Mouse (Mus musculus) left cerebral cortex, adult 9 months (tissue): ENCODE results near the gene Pou3f1.

Experiments used
- DNase-seq, 2 experiments: peaks; one replicate each; pipeline ENCODE4 v3.0.0; 2022; ENCODE audit warnings: low spot score in 2 of 2

The Pou3f1 gene

GRCm38 (mm10) chr4:124656518-124656853 lies at the start of gene Pou3f1:
Gene Pou3f1 (plus strand): TSS chr4:124656807.
- no peak for DNase-seq

- DNase-seq, result peak in 1 of 2 experiments; percentile 50
Observed at GRCm38 (mm10) chr4:124607166-124607565, 49.4 kb upstream of the Pou3f1 start.

- DNase-seq, result no peak
Observed at GRCm38 (mm10) chr4:124610066-124610465, 46.5 kb upstream of the Pou3f1 start.

GRCm38 (mm10) chr4:124610703-124611102 lies 45.9 kb upstream of the Pou3f1 start, which contains the start of gene 3100002H09Rik:
Gene 3100002H09Rik (minus strand): TSS chr4:124610803.
- DNase-seq, result no peak

GRCm38 (mm10) chr4:124611768-124612167 lies 44.8 kb upstream of the Pou3f1 start:
- DNase-seq, result no peak

GRCm38 (mm10) chr4:124614189-124614588 lies 42.4 kb upstream of the Pou3f1 start:
- DNase-seq, result no peak

- DNase-seq, result no peak
Observed at GRCm38 (mm10) chr4:124615406-124615960, 41.1 kb upstream of the Pou3f1 start.

- no peak for DNase-seq
Observed at GRCm38 (mm10) chr4:124615986-124616385, 40.6 kb upstream of the Pou3f1 start.

GRCm38 (mm10) chr4:124616636-124617035 lies 40.0 kb upstream of the Pou3f1 start:
- DNase-seq, result no peak

- DNase-seq, result no peak
Observed at GRCm38 (mm10) chr4:124618599-124618998, 38.0 kb upstream of the Pou3f1 start.

- DNase-seq, result no peak
Observed at GRCm38 (mm10) chr4:124621406-124621805, 35.2 kb upstream of the Pou3f1 start.

GRCm38 (mm10) chr4:124622566-124622965 lies 34.0 kb upstream of the Pou3f1 start:
- DNase-seq, result no peak

GRCm38 (mm10) chr4:124624111-124624581 lies 32.5 kb upstream of the Pou3f1 start:
- peak; percentile 36 to 56 for DNase-seq

- no peak for DNase-seq
Observed at GRCm38 (mm10) chr4:124626836-124627235, 29.8 kb upstream of the Pou3f1 start.

- no peak for DNase-seq
Observed at GRCm38 (mm10) chr4:124631456-124631855, 25.2 kb upstream of the Pou3f1 start.

- no peak for DNase-seq
Observed at GRCm38 (mm10) chr4:124632856-124633255, 23.8 kb upstream of the Pou3f1 start.

- DNase-seq, result no peak
Observed at GRCm38 (mm10) chr4:124633281-124633680, 23.3 kb upstream of the Pou3f1 start.

- DNase-seq, result no peak
Observed at GRCm38 (mm10) chr4:124639715-124640114, 16.9 kb upstream of the Pou3f1 start.

GRCm38 (mm10) chr4:124643859-124644258 lies 12.7 kb upstream of the Pou3f1 start:
- no peak for DNase-seq

- no peak for DNase-seq
Observed at GRCm38 (mm10) chr4:124644974-124645433, 11.6 kb upstream of the Pou3f1 start.

- DNase-seq, result no peak
Observed at GRCm38 (mm10) chr4:124646591-124646990, 10.0 kb upstream of the Pou3f1 start.

- no peak for DNase-seq
Observed at GRCm38 (mm10) chr4:124647909-124648308, 8.7 kb upstream of the Pou3f1 start.

- DNase-seq, result no peak
Observed at GRCm38 (mm10) chr4:124652886-124653285, 3.7 kb upstream of the Pou3f1 start.
